Mouse (Mus musculus): ENCODE results near the gene Hrasls5. TPM values are rescaled to one million over a fixed set of nuclear protein-coding genes. Genes with fewer than 3 reads are reported as not detected.

Hrasls5 gene
- polyA plus RNA-seq, 1 experiment from 2014 or later = not detected

GRCm38 (mm10) chr19:7613151-7613550 is 810 bp downstream of the Hrasls5 start:
- no peak for ATAC-seq (ENCODE audit: low FRiP score, low read depth)
- Histone ChIP-seq H3K4me3 (no peak overlapping the region), H3K4me1 (replicated peaks) (peaks cover 12% of the 10 kb centered on the region), H3K9ac (no peak overlapping the region), H3K9me3 (no peaks in the 10 kb centered on the region), H3K27ac (replicated peaks) (no peak overlapping the region), H3K27me3 (peaks cover 30% of the 10 kb centered on the region), H3K36me3 (no peaks in the 10 kb centered on the region), H3K4me2 (no peak overlapping the region)
- WGBS = 87% methylated on average over 7 of the region's 7 CpGs

GRCm38 (mm10) chr19:7616231-7616930 is 4.0 kb downstream of the Hrasls5 start:
- Histone ChIP-seq H3K36me3 (no peaks in the 10 kb centered on the region), H3K27ac (replicated peaks) (no peak overlapping the region), H3K4me2 (no peak overlapping the region), H3K9me3 (no peaks in the 10 kb centered on the region), H3K4me3 (no peak overlapping the region), H3K27me3 (peaks cover 15% of the 10 kb centered on the region), H3K9ac (no peak overlapping the region), H3K4me1 (replicated peaks) (peaks cover 12% of the 10 kb centered on the region)
- ATAC-seq (ENCODE audit: low FRiP score, low read depth) = no peak
- WGBS = 76% methylated on average over 5 of the region's 5 CpGs

GRCm38 (mm10) chr19:7617085-7617484 is 4.7 kb downstream of the Hrasls5 start:
- no peak for ATAC-seq (ENCODE audit: low FRiP score, low read depth)

GRCm38 (mm10) chr19:7617696-7618095 is 5.4 kb downstream of the Hrasls5 start:
- Histone ChIP-seq H3K4me3 (no peak overlapping the region), H3K36me3 (no peaks in the 10 kb centered on the region), H3K4me1 (replicated peaks) (no peaks in the 10 kb centered on the region), H3K4me2 (no peak overlapping the region), H3K27ac (replicated peaks) (no peak overlapping the region), H3K9ac (no peak overlapping the region), H3K27me3 (peaks cover 6% of the 10 kb centered on the region; the same call in 1 of the 2 replicates), H3K9me3 (no peaks in the 10 kb centered on the region)
- WGBS = 44% methylated on average over 7 of the region's 7 CpGs
- peak; percentile 58; the same call in 1 of the 2 replicates for ATAC-seq (ENCODE audit: low FRiP score, low read depth)

More at GRCm38 (mm10) chr19:7617085-7617484, 4.7 kb downstream of the Hrasls5 start:
- H3K4me3 ChIP-seq = no peak overlapping the region
- H3K9me3 ChIP-seq = no peaks in the 10 kb centered on the region
- H3K9ac ChIP-seq = no peak overlapping the region
- no peak overlapping the region for H3K27ac ChIP-seq (replicated peaks)
- no peaks in the 10 kb centered on the region for H3K36me3 ChIP-seq
- peaks cover 6% of the 10 kb centered on the region for H3K4me1 ChIP-seq (replicated peaks)
- 59% methylated on average over 3 of the region's 3 CpGs for WGBS
- H3K4me2 ChIP-seq = no peak overlapping the region
- H3K27me3 ChIP-seq = peaks cover 9% of the 10 kb centered on the region; the same call in 1 of the 2 replicates

GRCm38 (mm10) chr19:7633021-7633420 is 20.7 kb downstream of the Hrasls5 start:
- no peak overlapping the region for H3K9ac ChIP-seq
- H3K9me3 ChIP-seq = no peaks in the 10 kb centered on the region
- no peak overlapping the region for H3K4me2 ChIP-seq
- no peaks in the 10 kb centered on the region for H3K27me3 ChIP-seq
- H3K36me3 ChIP-seq = no peaks in the 10 kb centered on the region
- H3K27ac ChIP-seq (replicated peaks) = no peak overlapping the region
- H3K4me3 ChIP-seq = no peak overlapping the region
- H3K4me1 ChIP-seq (replicated peaks) = no peaks in the 10 kb centered on the region
- no peak for ATAC-seq (ENCODE audit: low FRiP score, low read depth)

GRCm38 (mm10) chr19:7633786-7634185 is 21.4 kb downstream of the Hrasls5 start:
- Histone ChIP-seq H3K4me2 (no peak overlapping the region), H3K36me3 (no peaks in the 10 kb centered on the region), H3K4me3 (no peak overlapping the region), H3K9me3 (no peaks in the 10 kb centered on the region), H3K27me3 (no peaks in the 10 kb centered on the region), H3K9ac (no peak overlapping the region), H3K27ac (replicated peaks) (no peak overlapping the region), H3K4me1 (replicated peaks) (no peaks in the 10 kb centered on the region)
- WGBS = 82% methylated on average over 1 of the region's 1 CpGs
- no peak for ATAC-seq (ENCODE audit: low FRiP score, low read depth)

GRCm38 (mm10) chr19:7648913-7649666 is 36.7 kb downstream of the Hrasls5 start:
- no peaks in the 10 kb centered on the region for H3K4me1 ChIP-seq (replicated peaks)
- H3K36me3 ChIP-seq = no peaks in the 10 kb centered on the region
- H3K9me3 ChIP-seq = no peaks in the 10 kb centered on the region
- H3K4me2 ChIP-seq = no peak overlapping the region
- H3K9ac ChIP-seq = no peak overlapping the region
- no peak overlapping the region for H3K4me3 ChIP-seq
- no peak overlapping the region for H3K27ac ChIP-seq (replicated peaks)
- 89% methylated on average over 8 of the region's 8 CpGs for WGBS
- no peak for ATAC-seq (ENCODE audit: low FRiP score, low read depth)
- no peaks in the 10 kb centered on the region for H3K27me3 ChIP-seq

GRCm38 (mm10) chr19:7672033-7672432 is 59.7 kb downstream of the Hrasls5 start:
- H3K4me2 ChIP-seq = no peak overlapping the region
- H3K4me1 ChIP-seq (replicated peaks) = no peaks in the 10 kb centered on the region
- no peak overlapping the region for H3K4me3 ChIP-seq
- H3K36me3 ChIP-seq = no peaks in the 10 kb centered on the region
- H3K9me3 ChIP-seq = no peaks in the 10 kb centered on the region
- ATAC-seq (ENCODE audit: low FRiP score, low read depth) = no peak
- no peaks in the 10 kb centered on the region for H3K27me3 ChIP-seq
- whole genome bisulfite sequencing = 13% methylated on average over 1 of the region's 1 CpGs
- H3K27ac ChIP-seq (replicated peaks) = no peak overlapping the region
- no peak overlapping the region for H3K9ac ChIP-seq

GRCm38 (mm10) chr19:7687988-7688387 is 75.6 kb downstream of the Hrasls5 start:
- no peak overlapping the region for H3K4me2 ChIP-seq
- H3K9ac ChIP-seq = no peak overlapping the region
- H3K36me3 ChIP-seq = no peaks in the 10 kb centered on the region
- H3K4me3 ChIP-seq = no peak overlapping the region
- ATAC-seq (ENCODE audit: low FRiP score, low read depth) = no peak
- WGBS = 95% methylated on average over 1 of the region's 1 CpGs
- H3K27ac ChIP-seq (replicated peaks) = no peak overlapping the region
- H3K9me3 ChIP-seq = no peaks in the 10 kb centered on the region
- H3K4me1 ChIP-seq (replicated peaks) = no peaks in the 10 kb centered on the region
- no peaks in the 10 kb centered on the region for H3K27me3 ChIP-seq

Other genes starting within 250 kb of the Hrasls5 start
- gene Spindoc, start 229.5 kb upstream of the Hrasls5 start, polyA plus RNA-seq (2015; fragmentation: Nextera tagmentation; extraction: Ambion mirVana) = 28.9 and 32.2 TPM in 2 replicates
- 15.3 and 17.2 TPM in 2 replicates for gene 2700081O15Rik, start 194.9 kb upstream of the Hrasls5 start, polyA plus RNA-seq (2015; fragmentation: Nextera tagmentation; extraction: Ambion mirVana)
- 643 and 672 TPM in 2 replicates for gene Rtn3, start 129.3 kb upstream of the Hrasls5 start, polyA plus RNA-seq (2015; fragmentation: Nextera tagmentation; extraction: Ambion mirVana)
- 6.6 and 6.8 TPM in 2 replicates for gene Atl3, start 118.5 kb upstream of the Hrasls5 start, polyA plus RNA-seq (2015; fragmentation: Nextera tagmentation; extraction: Ambion mirVana)
- 4.8 and 5.7 TPM in 2 replicates for gene Pla2g16, start 55.1 kb upstream of the Hrasls5 start, polyA plus RNA-seq (2015; fragmentation: Nextera tagmentation; extraction: Ambion mirVana)
- gene Lgals12, start 5.3 kb upstream of the Hrasls5 start, polyA plus RNA-seq (2015; fragmentation: Nextera tagmentation; extraction: Ambion mirVana) = 0.18 and 0.53 TPM in 2 replicates
- 0.26 and 0.56 TPM in 2 replicates for gene Slc22a19, start 98.8 kb downstream of the Hrasls5 start, polyA plus RNA-seq (2015; fragmentation: Nextera tagmentation; extraction: Ambion mirVana)
- gene Slc22a26, start 190.1 kb downstream of the Hrasls5 start, polyA plus RNA-seq (2015; fragmentation: Nextera tagmentation; extraction: Ambion mirVana) = not detected in 2 replicates

Measured in hindbrain, embryonic 15.5 days (tissue).